Mouse (Mus musculus) liver, embryonic 14.5 days (tissue): ENCODE results near the gene Osr1. TPM values are rescaled to one million over a fixed set of nuclear protein-coding genes. Genes with fewer than 3 reads are reported as not detected.

ENCODE experiments used
- ATAC-seq: fragments of 200-750 bp; cut with Nextera tagmentation; 2 replicates; pipeline ENCODE4 v1.8.0; 2017; ENCODE audit warnings: moderate number of reproducible peaks, mild to moderate bottlenecking, moderate library complexity; ENCODE audit not compliant: insufficient read depth
- DNase-seq, 3 experiments: peaks; one replicate each; pipeline ENCODE4 v3.0.0-alpha.2; 2012 to 2013; ENCODE audit warnings: low read depth in 3 of 3, low spot score in 3 of 3
- H3K27ac ChIP-seq: fragments of 300-500 bp; sonication (generic); 2 replicates; pipeline ENCODE4 v1.5.1; 2014; ENCODE audit warnings: moderate library complexity, mild to moderate bottlenecking, control low read depth, inconsistent platforms
- H3K27me3 ChIP-seq: fragments of 300-500 bp; sonication (generic); 2 replicates; pipeline ENCODE4 v1.6.1; 2014; ENCODE audit warnings: mild to moderate bottlenecking, low read length, moderate library complexity; ENCODE audit not compliant: control insufficient read depth, insufficient read depth
- H3K36me3 ChIP-seq: fragments of 300-500 bp; sonication (generic); replicated peaks from 2 replicates; pipeline ENCODE4 v1.6.1; 2014; ENCODE audit warnings: low read depth; ENCODE audit not compliant: control insufficient read depth, insufficient read depth
- H3K4me1 ChIP-seq, 2 experiments: fragments of 200-500 bp in 1 of 2; fragments of 300-500 bp in 1 of 2; sonication (generic) in 1 of 2; replicated peaks; 2 replicates each; pipeline ENCODE4 v1.6.1; 2012 to 2014; ENCODE audit warnings: antibody characterized with exemption in 1 of 2, inconsistent platforms in 1 of 2, low read length in 1 of 2; ENCODE audit not compliant: control insufficient read depth in 2 of 2, insufficient read depth in 2 of 2
- H3K4me2 ChIP-seq: fragments of 300-500 bp; sonication (generic); 2 replicates; pipeline ENCODE4 v1.6.1; 2014; ENCODE audit warnings: low read depth, mild to moderate bottlenecking, control low read depth, moderate library complexity
- H3K4me3 ChIP-seq, 2 experiments: fragments of 200-500 bp in 1 of 2; fragments of 300-500 bp in 1 of 2; sonication (generic) in 1 of 2; 2 replicates each; pipeline ENCODE4 v1.5.1; 2012 to 2014; ENCODE audit warnings: low read depth in 2 of 2, low read length in 2 of 2, mild to moderate bottlenecking in 2 of 2, control low read depth in 1 of 2, inconsistent platforms in 1 of 2, moderate library complexity in 1 of 2; ENCODE audit not compliant: insufficient read depth in 1 of 2
- H3K9ac ChIP-seq: fragments of 300-500 bp; sonication (generic); replicated peaks from 2 replicates; pipeline ENCODE4 v1.6.1; 2014; ENCODE audit warnings: mild to moderate bottlenecking, control low read depth, moderate library complexity
- H3K9me3 ChIP-seq: fragments of 300-500 bp; sonication (generic); 2 replicates; pipeline ENCODE4 v1.6.1; 2016; ENCODE audit warnings: low read length, mixed read lengths; ENCODE audit not compliant: control insufficient read depth
- CTCF ChIP-seq: IDR thresholded peaks from 2 replicates; pipeline ENCODE4 v1.5.1; 2016; ENCODE audit warnings: antibody characterized with exemption, low read depth, control low read depth
- EP300 ChIP-seq: IDR thresholded peaks from 2 replicates; pipeline ENCODE4 v1.6.1; 2016; ENCODE audit warnings: antibody characterized with exemption, low read depth
- WGBS: fragments of 180-500 bp; shearing (Covaris S2); extraction: QIAGEN DNeasy Blood & Tissue Kit; methylation state at CpG from one replicate; pipeline ENCODE4 v1.1.7; 2014; ENCODE audit not compliant: insufficient replicate concordance; 5-methylcytosine and 5-hydroxymethylcytosine counted together
- polyA plus RNA-seq, 2 experiments: library from polyadenylated mRNA; depleted of rRNA in 1 of 2; stranded (reverse) in 1 of 2; unstranded in 1 of 2; fragments of >200 nt; fragmentation: Nextera tagmentation in 1 of 2; extraction: Ambion mirVana in 1 of 2; gene quantifications; 2 replicates each; pipeline versions ENCODE4 v1.2.1 to v1.2.3; 2012 to 2014

Osr1 gene
- polyA plus RNA-seq, 2 experiments: 0.20 to 0.23 TPM

GRCm38 (mm10) chr12:9572022-9572421 lies 2.1 kb downstream of the Osr1 start:
- 25% methylated on average over 4 of the region's 4 CpGs for WGBS
- peaks cover 50% of the 10 kb centered on the region for H3K27me3 ChIP-seq
- ATAC-seq (no peak), DNase-seq (no peak)
- H3K4me1 ChIP-seq: no peaks in the 10 kb centered on the region
- TF ChIP-seq EP300 (no peak), CTCF (no peak)
- H3K9ac ChIP-seq: no peak overlapping the region
- no peaks in the 10 kb centered on the region for H3K36me3 ChIP-seq
- H3K4me2 ChIP-seq: no peak overlapping the region
- no peak overlapping the region for H3K4me3 ChIP-seq
- no peaks in the 10 kb centered on the region for H3K9me3 ChIP-seq
- no peak overlapping the region for H3K27ac ChIP-seq

DNA sequence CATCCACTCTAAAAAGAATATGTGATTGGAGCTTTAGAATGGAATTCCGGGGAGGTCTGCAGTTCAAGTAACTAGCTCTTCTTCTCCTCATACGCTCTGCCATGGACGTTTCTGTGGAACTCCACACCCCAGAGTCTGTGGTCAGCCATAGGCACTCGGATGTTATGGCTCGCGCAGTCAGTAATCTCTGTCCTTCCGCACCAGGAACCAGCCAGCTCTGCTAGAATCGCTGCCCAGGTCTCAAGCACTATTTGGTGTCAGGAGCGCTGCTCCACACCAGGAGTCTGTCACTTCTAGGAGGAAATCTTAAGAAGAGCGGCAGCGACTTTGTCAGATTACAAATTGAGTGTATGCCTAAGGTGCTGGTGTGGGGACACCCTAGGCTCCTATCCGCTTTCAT lies 3.8 kb downstream of the Osr1 start:
- Histone ChIP-seq H3K4me1 (no peaks in the 10 kb centered on the region), H3K36me3 (no peaks in the 10 kb centered on the region), H3K27me3 (peaks cover 65% of the 10 kb centered on the region), H3K9me3 (no peaks in the 10 kb centered on the region), H3K27ac (no peak overlapping the region), H3K4me3 (no peak overlapping the region), H3K4me2 (peak overlapping the region; percentile 48), H3K9ac (no peak overlapping the region)
- TF ChIP-seq EP300 (no peak), CTCF (no peak)
- 4% methylated on average over 12 of the region's 12 CpGs for WGBS
- no peak for DNase-seq
- ATAC-seq: no peak

DNA sequence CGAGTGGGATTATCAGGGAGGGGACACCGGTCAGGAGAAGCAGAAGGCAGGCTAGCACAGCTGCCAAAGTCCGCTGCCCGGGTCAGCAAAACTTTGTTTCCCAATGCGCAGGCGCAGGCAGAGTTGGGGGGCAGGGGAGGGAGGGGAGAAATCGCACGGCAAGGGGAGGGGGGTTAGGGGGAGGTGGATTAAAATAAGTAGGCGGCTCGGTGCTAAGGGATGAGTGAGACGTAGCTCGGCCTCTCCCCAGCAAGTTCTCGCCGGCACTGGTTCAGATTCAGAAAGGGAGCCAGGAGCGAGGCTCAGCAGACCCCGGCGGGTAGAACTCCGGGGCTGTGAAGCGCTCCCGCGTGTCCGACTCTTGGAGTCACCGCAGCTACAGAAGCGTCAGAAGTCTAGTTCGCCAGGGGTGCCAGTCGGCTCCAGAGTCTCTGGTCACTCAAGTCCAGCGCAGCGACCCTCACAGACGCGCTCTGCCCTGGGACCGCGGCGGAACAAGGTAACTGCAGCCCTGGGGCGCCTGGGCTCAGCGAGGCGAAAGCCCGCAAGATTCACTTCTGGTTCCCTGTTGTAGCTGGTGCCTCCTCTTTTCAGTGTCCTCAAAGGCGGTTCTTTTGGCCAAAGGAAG lies 4.4 kb downstream of the Osr1 start:
- H3K4me3 ChIP-seq: peak overlapping the region in 1 of 2 experiments; percentile 23; a peak in 1 of 4 replicates
- no peak for ATAC-seq
- under 1% methylated on average over 37 of the region's 38 CpGs for WGBS
- H3K4me2 ChIP-seq: peak overlapping the region; percentile 48
- no peak for DNase-seq
- H3K36me3 ChIP-seq: no peaks in the 10 kb centered on the region
- no peak for TF ChIP-seq EP300
- 0 out of 2 replicates have a peak, but pooled peaks have one; percentile 3 for TF ChIP-seq CTCF
- H3K4me1 ChIP-seq: no peaks in the 10 kb centered on the region
- H3K27ac ChIP-seq: no peak overlapping the region
- peaks cover 72% of the 10 kb centered on the region for H3K27me3 ChIP-seq
- no peaks in the 10 kb centered on the region for H3K9me3 ChIP-seq
- H3K9ac ChIP-seq: no peak overlapping the region

GRCm38 (mm10) chr12:9575158-9576042 lies 5.5 kb downstream of the Osr1 start:
- Histone ChIP-seq H3K4me3 (no peak overlapping the region), H3K4me1 (no peaks in the 10 kb centered on the region), H3K27ac (no peak overlapping the region), H3K36me3 (no peaks in the 10 kb centered on the region), H3K9ac (no peak overlapping the region), H3K27me3 (peaks cover 83% of the 10 kb centered on the region), H3K4me2 (no peak overlapping the region), H3K9me3 (no peaks in the 10 kb centered on the region)
- ATAC-seq (no peak), DNase-seq (no peak)
- TF ChIP-seq EP300 (no peak), CTCF (no peak)
- 4% methylated on average over 21 of the region's 21 CpGs for WGBS

- 3% methylated on average over 18 of the region's 18 CpGs for whole genome bisulfite sequencing
- Histone ChIP-seq H3K36me3 (no peaks in the 10 kb centered on the region), H3K4me1 (no peaks in the 10 kb centered on the region), H3K27ac (no peak overlapping the region), H3K9me3 (no peaks in the 10 kb centered on the region), H3K4me3 (no peak overlapping the region), H3K4me2 (no peak overlapping the region), H3K27me3 (peaks cover 89% of the 10 kb centered on the region), H3K9ac (no peak overlapping the region)
- no peak for ATAC-seq
- TF ChIP-seq EP300: no peak
- DNase-seq: no peak
Observed at GRCm38 (mm10) chr12:9576043-9576538, 6.2 kb downstream of the Osr1 start.
